Mouse (Mus musculus) heart, embryonic 14.5 days (tissue): ENCODE measurements around the gene Olfr63. TPM values are rescaled to one million over a fixed set of nuclear protein-coding genes. Genes with fewer than 3 reads are reported as not detected.
"Not testable (repeated sequence)": the region's sequence is repeated elsewhere in the genome, so short reads cannot be mapped to it uniquely, and the experiment has no call there.

Source experiments
- ATAC-seq: fragments of 200-750 bp; cut with Nextera tagmentation; 2 replicates; pipeline ENCODE4 v1.8.0; 2017; ENCODE audit warnings: low read depth, moderate TSS enrichment; ENCODE audit not compliant: insufficient number of reproducible peaks, insufficient read depth, low FRiP score
- H3K27ac ChIP-seq, 2 experiments: fragments of 200-500 bp in 1 of 2; fragments of 300-500 bp in 1 of 2; sonication (generic) in 1 of 2; replicated peaks in 1 of 2; 2 replicates each; pipeline ENCODE4 v1.5.1; 2012 to 2014; ENCODE audit warnings: low read depth in 2 of 2, low read length in 2 of 2, control low read depth in 1 of 2, mild to moderate bottlenecking in 1 of 2, mixed read lengths in 1 of 2; ENCODE audit not compliant: control insufficient read depth in 1 of 2, insufficient read depth in 1 of 2
- H3K27me3 ChIP-seq: fragments of 300-500 bp; sonication (generic); 2 replicates; pipeline ENCODE4 v1.6.1; 2014; ENCODE audit warnings: mild to moderate bottlenecking, low read length, control low read depth; ENCODE audit not compliant: control insufficient read depth, insufficient read depth
- H3K36me3 ChIP-seq: fragments of 300-500 bp; sonication (generic); 2 replicates; pipeline ENCODE4 v1.6.1; 2014; ENCODE audit warnings: mild to moderate bottlenecking, control low read depth, low read length, mixed read lengths; ENCODE audit not compliant: control insufficient read depth, insufficient read depth
- H3K4me1 ChIP-seq, 2 experiments: fragments of 200-500 bp in 1 of 2; fragments of 300-500 bp in 1 of 2; sonication (generic) in 1 of 2; 2 replicates each; pipeline ENCODE4 v1.6.1; 2012 to 2014; ENCODE audit warnings: low read length in 2 of 2, control low read depth in 1 of 2, mixed read lengths in 1 of 2; ENCODE audit not compliant: control insufficient read depth in 2 of 2, insufficient read depth in 2 of 2
- H3K4me2 ChIP-seq: fragments of 300-500 bp; sonication (generic); 2 replicates; pipeline ENCODE4 v1.6.1; 2014; ENCODE audit warnings: mild to moderate bottlenecking, low read length
- H3K4me3 ChIP-seq, 2 experiments: fragments of 200-500 bp in 1 of 2; fragments of 300-500 bp in 1 of 2; sonication (generic) in 1 of 2; 2 replicates each; pipeline ENCODE4 v1.5.1; 2012 to 2014; ENCODE audit warnings: low read length in 2 of 2, mild to moderate bottlenecking in 2 of 2, control low read depth in 1 of 2, low read depth in 1 of 2, moderate library complexity in 1 of 2; ENCODE audit not compliant: control insufficient read depth in 1 of 2, insufficient read depth in 1 of 2
- H3K9ac ChIP-seq: fragments of 300-500 bp; sonication (generic); 2 replicates; pipeline ENCODE4 v1.6.1; 2014; ENCODE audit warnings: mild to moderate bottlenecking, low read length
- H3K9me3 ChIP-seq: fragments of 300-500 bp; sonication (generic); 2 replicates; pipeline ENCODE4 v1.6.1; 2016; ENCODE audit warnings: low read length, control low read depth; ENCODE audit not compliant: control insufficient read depth
- WGBS: fragments of 180-500 bp; shearing (Covaris S2); extraction: QIAGEN DNeasy Blood & Tissue Kit; methylation state at CpG from one replicate; pipeline ENCODE4 v1.1.7; 2014; 5-methylcytosine and 5-hydroxymethylcytosine counted together
- polyA plus RNA-seq: library from polyadenylated mRNA; unstranded; fragments of >200 nt; fragmentation: Nextera tagmentation; extraction: Ambion mirVana; gene quantifications from 2 replicates; pipeline ENCODE4 v1.2.1, GENCODE M21; 2014

Gene Olfr63
- polyA plus RNA-seq, result not detected in 2 replicates

GRCm38 (mm10) chr17:33264376-33264775 is at the start of gene Olfr63:
Gene Olfr63, plus strand, starts transcription at chr17:33264676.
- Histone ChIP-seq H3K27ac (no peak within 1 kb of the TSS), H3K4me1 (no peaks in the 10 kb centered on the region), H3K4me3 (no peak within 1 kb of the TSS), H3K4me2 (no peak within 1 kb of the TSS), H3K9ac (no peak within 1 kb of the TSS), H3K27me3 (no peaks in the 10 kb centered on the region), H3K36me3 (no peaks in the 10 kb centered on the region), H3K9me3 (no peaks in the 10 kb centered on the region)
- no peak for ATAC-seq
- WGBS, result 58% methylated on average over 1 of the region's 1 CpGs

- 57% methylated on average over 2 of the region's 2 CpGs for WGBS
- no peak for ATAC-seq
- Histone ChIP-seq H3K4me1 (no peaks in the 10 kb centered on the region), H3K36me3 (no peaks in the 10 kb centered on the region), H3K9me3 (peaks cover 6% of the 10 kb centered on the region; the same call in 1 of the 2 replicates), H3K9ac (no peak within 1 kb of the TSS), H3K27me3 (no peaks in the 10 kb centered on the region), H3K4me3 (no peak within 1 kb of the TSS), H3K4me2 (no peak within 1 kb of the TSS), H3K27ac (no peak within 1 kb of the TSS)
Measured at GRCm38 (mm10) chr17:33221590-33221989, 42.9 kb upstream of the Olfr63 start, which contains the start of gene Olfr1564. Gene Olfr1564, minus strand, starts transcription at chr17:33221690.

- H3K4me3 ChIP-seq, ATAC-seq, H3K9me3 ChIP-seq, H3K9ac ChIP-seq, H3K4me2 ChIP-seq, H3K27ac ChIP-seq, H3K4me1 ChIP-seq, H3K27me3 ChIP-seq: not testable (repeated sequence)
- H3K36me3 ChIP-seq, result peaks cover 15% of the 10 kb centered on the region
- 90% methylated on average over 1 of the region's 1 CpGs for WGBS
Measured at GRCm38 (mm10) chr17:33236646-33237045, 27.8 kb upstream of the Olfr63 start.

GRCm38 (mm10) chr17:33254530-33255318 is 9.8 kb upstream of the Olfr63 start, which contains the start of gene Zfp955a:
Gene Zfp955a, minus strand, starts transcription at chr17:33255145.
- H3K27me3 ChIP-seq, H3K4me3 ChIP-seq, H3K9ac ChIP-seq, H3K36me3 ChIP-seq, H3K27ac ChIP-seq, H3K9me3 ChIP-seq, H3K4me1 ChIP-seq: not testable (repeated sequence)
- ATAC-seq, result peak; percentile 96
- 35% methylated on average over 1 of the region's 34 CpGs for WGBS
- H3K4me2 ChIP-seq, result peak within 1 kb of the TSS; percentile 35

- not testable (repeated sequence) for H3K27me3 ChIP-seq, H3K4me2 ChIP-seq, H3K4me1 ChIP-seq, H3K9ac ChIP-seq, H3K27ac ChIP-seq, H3K36me3 ChIP-seq, H3K9me3 ChIP-seq, H3K4me3 ChIP-seq, ATAC-seq
- WGBS, result no CpG with 5 or more reads among the region's 2 CpGs
Measured at GRCm38 (mm10) chr17:33255319-33255657, 9.2 kb upstream of the Olfr63 start.

- H3K4me2 ChIP-seq, result no peak overlapping the region
- no peak overlapping the region for H3K4me3 ChIP-seq
- H3K27ac ChIP-seq, result no peak overlapping the region
- H3K36me3 ChIP-seq, result no peaks in the 10 kb centered on the region
- no peaks in the 10 kb centered on the region for H3K4me1 ChIP-seq
- H3K27me3 ChIP-seq, result no peaks in the 10 kb centered on the region
- no peaks in the 10 kb centered on the region for H3K9me3 ChIP-seq
- H3K9ac ChIP-seq, result no peak overlapping the region
- 81% methylated on average over 9 of the region's 9 CpGs for WGBS
- no peak for ATAC-seq
Measured at GRCm38 (mm10) chr17:33268907-33269306, 4.4 kb downstream of the Olfr63 start.

GRCm38 (mm10) chr17:33289039-33289875 is 24.8 kb downstream of the Olfr63 start, which contains the start of gene Zfp955b:
Gene Zfp955b, plus strand, starts transcription at chr17:33289544.
- not testable (repeated sequence) for H3K27me3 ChIP-seq, H3K36me3 ChIP-seq, H3K9me3 ChIP-seq, H3K4me1 ChIP-seq, H3K4me3 ChIP-seq, H3K9ac ChIP-seq, H3K27ac ChIP-seq
- H3K4me2 ChIP-seq, result peak within 1 kb of the TSS; percentile 37; the same call in 1 of the 2 replicates
- peak; percentile 96 for ATAC-seq
- no CpG with 5 or more reads among the region's 25 CpGs for WGBS
